Mouse (Mus musculus) ovary, adult 18-20 months (tissue): ENCODE data around the gene Mettl7a3.
"Not testable (repeated sequence)": the region's sequence is repeated elsewhere in the genome, so short reads cannot be mapped to it uniquely, and the experiment has no call there.

Source experiments
- DNase-seq: peaks from one replicate; pipeline ENCODE4 v3.0.0; 2022; ENCODE audit warnings: low spot score, mixed read lengths

Gene Mettl7a3

DNA sequence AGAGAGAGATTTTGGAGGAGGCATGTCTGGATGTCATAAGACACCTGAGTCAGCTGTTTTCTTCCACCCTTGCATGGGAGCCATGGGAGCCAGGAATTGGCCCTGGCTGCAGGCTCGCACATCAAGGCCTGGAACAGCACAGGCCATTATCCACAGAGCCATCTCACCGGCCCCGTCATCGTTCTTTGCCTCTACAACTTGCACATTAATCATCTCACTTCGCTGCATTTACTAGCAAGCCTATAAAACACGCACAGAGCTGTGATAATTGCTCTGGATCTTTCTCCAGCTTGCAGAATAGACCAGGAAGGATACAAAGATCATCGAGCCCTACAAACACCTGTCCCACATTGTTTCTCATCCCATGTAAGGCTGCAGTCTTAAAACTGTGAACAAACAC lies 4.0 kb upstream of the Mettl7a3 start:
- no peak for DNase-seq

GRCm38 (mm10) chr15:100332077-100332961 lies 2.4 kb upstream of the Mettl7a3 start:
- DNase-seq, result not testable (repeated sequence)

DNA sequence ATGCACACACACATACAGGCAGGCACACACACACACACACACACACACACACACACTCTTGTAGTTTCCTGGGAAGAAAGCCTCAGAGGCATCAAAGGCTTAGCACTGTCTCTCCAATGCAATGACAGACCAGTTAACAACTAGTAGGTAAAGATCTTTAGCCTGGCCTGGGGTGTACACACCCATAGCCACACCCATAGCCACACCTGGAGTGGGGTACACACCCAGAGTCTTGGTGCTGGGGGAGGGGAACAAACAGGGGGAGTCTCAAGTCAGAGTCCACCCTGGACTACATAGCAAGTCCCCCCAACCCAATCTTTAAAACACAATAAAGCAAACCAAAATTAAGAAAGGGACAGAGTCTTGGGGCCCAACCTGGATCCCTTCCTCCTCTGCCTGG lies 2.6 kb downstream of the Mettl7a3 start:
- not testable (repeated sequence) for DNase-seq

DNA sequence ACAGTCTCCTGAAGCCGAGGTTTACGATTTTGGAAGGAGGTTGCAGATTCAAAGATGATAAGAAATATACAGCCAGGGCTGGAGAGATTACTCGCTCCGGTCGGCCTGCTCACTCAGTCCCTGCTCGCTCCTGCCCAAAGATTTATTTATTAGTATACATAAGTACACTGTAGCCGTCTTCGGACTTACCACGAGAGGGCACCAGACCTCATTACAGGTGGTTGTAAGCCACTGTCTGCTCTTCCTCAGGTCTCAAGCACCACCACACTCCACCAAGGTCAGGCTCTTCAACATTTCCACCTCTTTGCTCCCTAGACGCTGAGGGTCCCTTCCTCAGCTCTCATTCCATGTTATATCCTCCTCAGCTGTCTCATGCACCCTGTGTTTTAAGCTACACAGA lies 3.1 kb downstream of the Mettl7a3 start:
- not testable (repeated sequence) for DNase-seq

DNA sequence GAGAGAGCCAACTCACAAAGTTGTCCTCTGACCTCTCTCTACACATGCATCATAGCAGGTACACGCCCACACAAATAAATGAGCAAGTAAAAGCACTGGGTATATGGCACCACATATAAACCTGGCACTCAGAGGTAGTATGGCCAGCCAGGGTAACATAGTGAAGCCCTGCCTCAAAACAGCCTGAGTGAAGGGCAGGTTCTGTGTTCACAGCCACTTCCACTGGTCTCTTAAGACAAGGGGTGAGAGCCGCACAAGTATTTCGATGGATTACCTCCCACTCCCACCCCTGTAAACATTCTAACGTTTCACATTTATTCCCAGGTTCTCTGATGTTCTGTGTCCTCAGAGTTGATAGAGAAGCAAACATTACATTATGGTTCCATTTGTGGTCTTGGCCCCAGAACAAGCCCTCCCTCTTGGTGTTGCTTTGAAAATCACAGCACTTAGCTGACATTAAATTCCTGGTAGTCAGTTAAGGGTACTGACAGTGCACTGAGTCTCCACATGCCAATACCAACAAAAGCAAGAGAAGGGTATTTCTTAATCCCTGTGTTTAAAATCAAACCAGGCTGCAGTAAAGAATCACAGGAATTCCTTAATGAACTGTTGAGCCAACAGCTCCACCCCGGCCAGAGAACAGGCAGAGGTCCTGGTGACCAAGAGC lies 6.7 kb downstream of the Mettl7a3 start:
- not testable (repeated sequence) for DNase-seq

DNA sequence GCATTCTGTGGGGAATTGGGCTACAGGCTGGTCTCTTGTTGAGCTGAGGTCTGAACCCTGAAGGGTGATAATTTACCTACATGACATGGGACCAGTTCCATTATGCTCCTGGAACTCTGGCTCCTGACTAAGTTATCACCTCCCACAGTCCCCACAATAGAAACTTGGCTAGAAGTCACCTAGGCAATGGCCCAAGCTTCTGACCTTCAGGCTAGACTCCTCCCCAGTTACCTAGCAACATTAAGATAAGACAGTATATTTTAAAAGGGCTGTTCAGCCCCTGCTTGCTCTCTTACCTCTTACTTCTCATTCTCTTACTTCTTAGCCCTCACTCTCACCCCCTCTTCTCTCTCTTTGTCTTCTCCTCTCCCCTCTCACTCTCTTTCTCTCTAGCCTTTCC lies 10.8 kb downstream of the Mettl7a3 start:
- no peak for DNase-seq

- no peak for DNase-seq
Measured at GRCm38 (mm10) chr15:100346761-100347160, 12.0 kb downstream of the Mettl7a3 start.

GRCm38 (mm10) chr15:100349496-100349895 lies 14.8 kb downstream of the Mettl7a3 start:
- DNase-seq, result no peak

DNA sequence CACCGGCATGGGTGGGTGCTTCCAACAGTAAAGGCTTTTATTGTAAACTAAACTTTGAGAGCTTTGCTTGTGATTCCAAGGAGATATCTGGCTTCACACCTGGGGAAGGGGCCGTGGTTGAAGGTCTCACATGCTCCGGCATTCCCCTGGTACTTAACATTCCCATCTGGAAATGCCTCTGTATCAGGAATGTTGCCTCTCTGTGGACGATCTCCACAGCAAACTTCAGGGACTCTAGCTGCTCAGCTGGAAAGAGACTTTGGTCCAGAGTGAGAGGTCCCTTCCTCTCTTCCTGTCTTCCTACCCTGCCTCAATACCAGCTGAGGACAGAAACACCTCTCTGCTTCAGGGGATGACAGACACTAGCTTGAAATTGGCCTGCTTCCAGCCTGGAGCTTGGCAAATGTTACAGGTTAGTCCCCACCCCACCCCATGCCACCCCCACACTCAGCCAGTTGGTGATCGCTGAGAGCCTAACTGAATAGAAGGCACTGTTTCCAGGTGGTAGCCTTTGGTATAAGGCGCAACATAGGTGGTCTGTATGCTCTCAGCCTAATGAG lies 16.9 kb downstream of the Mettl7a3 start:
- no peak for DNase-seq

DNA sequence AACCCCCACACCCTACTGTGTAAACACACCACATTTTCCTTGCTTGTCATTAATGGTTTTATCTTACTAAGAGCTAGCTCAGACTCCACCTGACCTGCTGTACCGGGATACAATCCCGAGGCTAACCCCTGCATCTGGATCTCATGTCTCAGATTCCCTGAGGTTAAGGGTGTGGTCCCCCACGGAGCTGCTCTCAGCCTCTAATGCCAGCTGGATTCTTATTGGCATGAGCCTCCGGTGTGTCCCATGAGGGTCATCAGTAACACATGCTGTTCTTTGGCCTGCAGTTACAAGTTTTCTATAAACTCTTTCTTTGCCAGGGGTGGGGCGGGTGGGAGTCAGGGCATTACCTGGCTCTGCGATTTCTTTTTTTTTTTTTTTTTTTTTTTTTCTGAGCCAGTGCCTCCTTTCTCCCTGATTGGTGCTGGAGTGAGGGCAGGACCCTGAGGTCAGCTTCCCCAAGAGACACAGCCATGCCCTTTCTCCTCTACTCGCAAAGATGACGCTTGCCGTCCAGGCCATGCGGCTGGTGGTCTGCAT lies 18.1 kb downstream of the Mettl7a3 start, which contains the start of the genes Methig1 and Mettl7a2:
Gene Methig1 (plus strand): TSS at position 439 of the 540 bp plus-strand sequence.
Gene Mettl7a2 (plus strand): TSS at position 490 of the 540 bp plus-strand sequence.
- DNase-seq, result no peak

DNA sequence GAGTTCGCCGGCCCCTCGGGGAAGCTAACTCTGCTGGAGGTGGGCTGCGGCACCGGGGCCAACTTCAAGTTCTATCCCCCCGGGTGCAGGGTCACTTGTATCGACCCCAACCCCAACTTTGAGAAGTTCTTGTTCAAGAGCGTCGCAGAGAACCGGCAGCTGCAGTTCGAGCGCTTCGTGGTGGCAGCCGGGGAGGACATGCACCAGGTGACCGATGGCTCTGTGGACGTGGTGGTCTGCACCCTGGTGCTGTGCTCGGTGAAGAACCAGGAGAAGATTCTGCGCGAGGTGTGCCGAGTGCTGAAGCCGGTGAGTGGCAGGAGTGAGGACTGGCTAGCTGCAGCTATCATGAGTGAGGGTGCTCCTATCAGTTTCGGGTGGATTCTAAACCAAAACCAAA lies 18.7 kb downstream of the Mettl7a3 start:
- not testable (repeated sequence) for DNase-seq

DNA sequence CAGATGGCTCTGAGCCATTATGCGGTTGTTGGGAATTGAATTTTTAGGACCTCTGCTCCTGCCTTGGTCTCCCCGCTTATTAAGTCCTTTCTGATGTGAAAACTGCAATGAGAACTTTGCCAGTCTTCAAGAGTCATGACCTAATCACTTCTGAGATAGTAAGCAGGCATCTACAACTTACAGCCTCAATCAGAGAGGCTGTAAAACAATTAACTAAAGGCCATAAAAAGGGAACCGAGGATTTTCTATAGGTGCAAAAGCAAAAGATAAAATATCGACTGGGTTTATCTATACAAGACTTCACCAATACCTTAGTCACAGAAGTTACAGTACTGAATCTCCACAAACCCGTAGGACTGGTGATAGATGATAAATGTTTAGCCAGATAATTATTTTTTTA lies 21.1 kb downstream of the Mettl7a3 start:
- DNase-seq, result no peak

GRCm38 (mm10) chr15:100364242-100364641 lies 29.5 kb downstream of the Mettl7a3 start, which contains the start of gene Higd1c:
Gene Higd1c (plus strand): TSS chr15:100364542.
- no peak for DNase-seq

DNA sequence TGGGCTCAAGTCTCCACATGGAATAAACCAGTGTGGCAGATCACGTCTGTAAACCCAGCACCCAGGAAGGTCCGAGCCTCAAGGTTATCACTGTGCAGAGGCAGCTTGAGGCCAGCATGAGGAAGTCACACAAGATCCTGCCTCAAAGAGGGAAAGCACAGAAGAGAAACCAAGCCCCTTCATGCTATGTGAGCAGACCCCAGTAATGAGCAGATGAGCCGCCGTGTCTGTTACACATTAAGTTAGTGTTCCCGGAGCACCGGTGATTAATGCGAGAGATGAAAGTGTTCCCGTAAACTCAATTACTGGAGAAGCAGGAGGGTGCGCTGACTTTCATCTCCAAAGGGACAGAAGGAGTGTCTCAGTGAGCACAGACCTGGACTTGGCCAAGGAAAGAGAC lies 31.2 kb downstream of the Mettl7a3 start:
- DNase-seq, result not testable (repeated sequence)

GRCm38 (mm10) chr15:100367119-100367518 lies 32.4 kb downstream of the Mettl7a3 start:
- no peak for DNase-seq

- no peak for DNase-seq
Measured at GRCm38 (mm10) chr15:100375066-100375465, 40.3 kb downstream of the Mettl7a3 start.

DNA sequence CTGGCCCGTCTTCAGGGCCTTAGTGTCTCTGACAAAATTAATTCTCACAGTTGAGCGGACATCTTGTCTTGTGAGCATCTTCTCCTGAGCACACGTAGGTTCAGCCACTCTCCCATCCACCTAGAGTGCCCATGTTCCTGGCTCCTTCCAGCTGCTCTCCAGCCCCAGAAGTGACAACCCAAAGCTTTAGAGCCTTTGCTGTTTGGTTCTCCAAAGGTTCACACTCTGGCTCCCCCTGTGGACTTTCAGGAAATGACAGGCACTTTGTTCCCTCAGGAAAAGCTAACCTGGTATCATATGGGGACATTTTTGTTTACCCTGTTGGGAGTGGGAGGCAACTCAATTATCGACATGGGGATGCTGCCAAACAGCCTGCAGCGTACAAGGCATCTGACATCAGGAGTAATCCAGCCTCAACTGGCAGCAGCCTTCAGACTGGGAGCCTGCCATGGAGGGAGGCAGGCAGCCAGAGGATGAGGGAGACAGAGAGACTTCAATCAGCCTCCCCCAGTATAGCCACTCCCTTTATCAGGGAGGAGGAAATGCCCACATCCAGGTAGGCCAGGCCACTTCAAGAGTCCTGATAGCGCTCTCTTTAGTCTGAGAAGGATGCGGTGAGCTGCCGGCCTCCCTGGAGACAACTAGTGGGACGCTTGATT lies 43.2 kb downstream of the Mettl7a3 start:
- DNase-seq, result not testable (repeated sequence)

DNA sequence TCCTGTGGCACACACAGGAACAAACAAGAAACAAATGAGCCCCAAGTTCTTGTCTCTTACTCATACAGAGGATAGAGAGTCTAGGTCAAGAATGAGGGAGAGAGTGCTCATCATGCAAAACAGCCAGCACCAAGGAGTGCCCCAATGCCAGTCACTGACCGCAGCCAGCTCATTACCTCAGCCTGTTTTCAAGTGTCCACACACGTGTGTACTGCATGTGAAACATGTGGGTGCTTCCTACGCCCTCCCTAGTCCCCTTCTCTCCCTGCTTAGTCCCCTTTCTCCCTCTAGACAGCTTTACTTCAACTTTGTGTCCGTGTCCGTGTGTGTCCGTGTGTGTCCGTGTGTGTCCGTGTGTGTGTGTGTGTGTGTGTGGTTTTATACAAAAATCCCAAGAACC lies 44.9 kb downstream of the Mettl7a3 start:
- DNase-seq, result no peak

DNA sequence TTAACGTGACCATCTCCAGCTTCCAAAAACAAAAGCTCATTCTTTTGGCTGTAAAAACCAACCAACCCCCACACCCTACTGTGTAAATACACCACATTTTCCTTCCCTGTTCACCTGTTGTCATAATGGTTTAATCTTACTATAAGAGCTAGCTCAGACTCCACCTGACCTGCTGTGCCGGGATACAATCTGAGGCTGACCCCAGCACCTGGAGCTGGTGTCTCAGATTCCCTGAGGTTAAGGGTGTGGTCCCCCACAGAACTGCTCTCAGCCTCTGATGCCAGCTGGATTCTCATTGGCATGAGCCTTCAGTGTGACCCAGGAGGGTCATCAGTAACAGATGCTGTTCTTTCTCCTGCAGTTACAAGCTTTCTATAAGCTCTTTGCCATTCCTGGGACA lies 45.4 kb downstream of the Mettl7a3 start:
- DNase-seq, result no peak

DNA sequence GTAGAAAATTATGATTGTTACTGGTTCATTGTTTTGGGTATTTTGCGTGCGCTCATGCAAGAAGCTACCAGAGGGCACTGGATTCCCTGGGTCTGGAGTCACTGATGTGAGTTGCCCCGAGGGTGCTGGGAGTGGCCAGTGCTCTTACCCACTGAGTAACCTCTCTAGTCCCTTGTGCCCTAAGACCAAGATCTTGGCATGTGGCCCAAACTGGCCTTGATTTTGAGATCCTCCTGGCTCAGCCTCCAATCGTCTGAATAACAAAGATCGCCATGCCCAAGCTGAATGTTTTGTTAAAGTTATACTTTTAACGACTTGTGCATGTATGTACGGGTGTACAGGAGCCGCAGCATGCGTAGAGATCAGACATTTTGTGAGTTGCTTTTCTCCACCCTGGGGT lies 51.0 kb downstream of the Mettl7a3 start:
- DNase-seq, result no peak

DNA sequence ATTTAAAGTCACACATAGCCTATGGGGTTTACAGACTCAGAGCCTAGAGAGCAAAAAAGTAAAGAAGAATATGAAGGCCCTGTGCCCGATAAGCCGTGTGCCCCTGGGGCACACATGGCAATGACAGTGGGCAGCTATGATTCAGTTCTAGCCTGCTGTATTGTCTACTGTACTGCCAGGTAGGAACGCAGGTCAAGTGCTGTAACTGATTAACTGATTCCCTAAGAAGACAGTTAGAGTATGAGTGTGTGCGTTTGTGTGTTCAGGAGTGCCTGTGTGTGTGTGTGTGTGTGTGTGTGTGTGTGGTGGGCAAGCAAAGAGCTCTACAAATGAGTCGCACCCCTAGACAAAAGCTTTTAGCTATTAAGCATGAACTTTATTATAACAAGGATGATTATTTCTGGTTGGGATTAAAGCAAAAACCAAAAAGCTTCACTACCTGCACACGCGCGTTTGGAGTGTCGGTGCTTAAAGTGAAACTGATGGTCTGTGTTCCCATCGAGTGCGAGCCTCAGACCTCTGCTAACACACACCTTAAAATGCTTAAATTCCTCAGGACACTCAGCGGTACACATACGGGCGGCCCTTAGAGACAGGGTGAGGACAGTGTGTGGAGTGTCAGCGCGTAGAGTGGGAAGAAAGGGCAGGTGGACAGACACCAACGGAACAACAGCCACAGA lies 53.0 kb downstream of the Mettl7a3 start:
- no peak for DNase-seq
